22 mouse cellular contexts compared by ENCODE assay signal in genomic region chr11:32990201-32990600, GRCm38 (mm10).
"Had no signal": no experiment of that assay in that cellular context is flagged by ENCODE, and none has a peak within 500 bp of the region (broad histone marks: within the 10 kb centered on the region; RNA-seq: fewer than 3 reads in every experiment).

No protein-coding gene starts in this region.

- H3K27ac ChIP-seq: kidney, postnatal 0 days; layer of hippocampus, adult 2 months; limb, embryonic 10.5 days; limb, embryonic 13.5 days; liver, embryonic 12.5 days; liver, embryonic 15.5 days; midbrain, embryonic 10.5 days; midbrain, embryonic 13.5 days; neural tube, embryonic 13.5 days had no signal

- H3K4me2 ChIP-seq: limb, embryonic 13.5 days; liver, embryonic 12.5 days; liver, embryonic 15.5 days; midbrain, embryonic 13.5 days; neural tube, embryonic 13.5 days had no signal

- H3K4me1 ChIP-seq: limb, embryonic 10.5 days; limb, embryonic 13.5 days; liver, embryonic 12.5 days; liver, embryonic 15.5 days; megakaryocyte, embryonic 14.5 days; midbrain, embryonic 10.5 days; midbrain, embryonic 13.5 days; neural tube, embryonic 13.5 days had no signal

- H3K4me3 ChIP-seq: layer of hippocampus, adult 2 months; limb, embryonic 10.5 days; limb, embryonic 13.5 days; liver, embryonic 12.5 days; liver, embryonic 15.5 days; midbrain, embryonic 10.5 days; midbrain, embryonic 13.5 days; myocyte; neural tube, embryonic 13.5 days had no signal

- H3K27me3 ChIP-seq: limb, embryonic 13.5 days; liver, embryonic 12.5 days; liver, embryonic 15.5 days; megakaryocyte, embryonic 14.5 days; midbrain, embryonic 13.5 days; neural tube, embryonic 13.5 days had no signal

- H3K9me3 ChIP-seq: limb, embryonic 10.5 days; limb, embryonic 13.5 days; liver, embryonic 12.5 days; liver, embryonic 15.5 days; midbrain, embryonic 10.5 days; midbrain, embryonic 13.5 days; neural tube, embryonic 13.5 days had no signal

- H3K36me3 ChIP-seq: limb, embryonic 10.5 days; limb, embryonic 13.5 days; liver, embryonic 12.5 days; liver, embryonic 15.5 days; midbrain, embryonic 10.5 days; midbrain, embryonic 13.5 days; neural tube, embryonic 13.5 days had no signal

- ATAC-seq: liver, embryonic 12.5 days; midbrain, embryonic 13.5 days; midbrain, embryonic 16.5 days had no signal

- DNase-seq: kidney, adult 2 months; kidney, postnatal 25 days; layer of hippocampus, adult 9-11 months; liver; lung, adult 2 months; lung, postnatal 14 days; retina, postnatal 1 day; right cerebral cortex, postnatal 25 days; thymus, adult 18-20 months; thymus, postnatal 36 days had no signal

- H3K9ac ChIP-seq: limb, embryonic 13.5 days; liver, embryonic 12.5 days; liver, embryonic 15.5 days; midbrain, embryonic 13.5 days; neural tube, embryonic 13.5 days had no signal
